Mouse (Mus musculus): ENCODE measurements around the gene Ogfod3.

Gene Ogfod3

DNA sequence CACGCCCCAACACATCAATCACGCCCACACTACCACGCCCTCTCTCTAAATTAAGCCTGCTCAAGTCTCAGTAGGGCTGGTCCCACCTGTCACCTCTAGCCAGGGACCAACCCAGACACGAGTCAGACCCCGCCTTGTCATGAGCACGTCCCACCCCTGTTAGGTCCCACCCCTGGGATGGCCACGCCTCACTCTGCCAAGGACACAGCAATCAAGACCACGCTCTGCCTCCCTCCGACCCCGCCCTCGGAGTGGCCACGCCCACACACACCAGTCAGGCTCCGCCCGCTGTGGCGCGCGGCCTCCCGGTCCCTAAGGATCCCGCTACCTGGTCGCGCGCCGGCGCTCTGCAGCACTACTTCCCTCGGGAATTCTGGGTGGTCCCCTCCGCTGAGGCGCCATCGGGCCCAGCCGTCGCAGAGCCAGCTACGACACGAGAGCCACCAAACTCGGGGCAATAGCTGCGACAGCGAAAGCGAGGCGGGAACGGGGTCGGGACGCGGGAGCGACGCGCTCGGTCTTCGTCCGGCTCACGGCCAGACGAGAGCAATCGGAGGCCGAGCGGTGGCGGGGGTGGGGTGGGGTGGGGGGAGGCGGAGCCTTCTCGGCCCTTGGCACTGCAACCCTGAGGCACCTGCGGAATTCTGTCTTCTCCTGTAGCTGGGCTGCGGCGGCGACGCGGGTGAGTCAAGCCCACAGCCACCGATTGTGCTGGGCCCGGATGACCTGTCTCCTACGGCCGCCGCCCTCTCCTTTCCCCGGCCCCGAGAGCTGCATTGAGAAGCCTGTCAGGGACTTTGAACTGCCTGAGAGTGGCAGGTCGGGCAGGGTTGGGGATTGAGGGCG is at the start of gene Ogfod3, which contains the start of gene Hexdc:
Gene Ogfod3, minus strand, starts transcription at position 551 of the 846 bp plus-strand sequence.
Gene Hexdc, plus strand, starts transcription at position 273 of the 846 bp plus-strand sequence.
- peak; percentile 92 for DNase-seq (ENCODE audit: low read depth, low spot score)

DNA sequence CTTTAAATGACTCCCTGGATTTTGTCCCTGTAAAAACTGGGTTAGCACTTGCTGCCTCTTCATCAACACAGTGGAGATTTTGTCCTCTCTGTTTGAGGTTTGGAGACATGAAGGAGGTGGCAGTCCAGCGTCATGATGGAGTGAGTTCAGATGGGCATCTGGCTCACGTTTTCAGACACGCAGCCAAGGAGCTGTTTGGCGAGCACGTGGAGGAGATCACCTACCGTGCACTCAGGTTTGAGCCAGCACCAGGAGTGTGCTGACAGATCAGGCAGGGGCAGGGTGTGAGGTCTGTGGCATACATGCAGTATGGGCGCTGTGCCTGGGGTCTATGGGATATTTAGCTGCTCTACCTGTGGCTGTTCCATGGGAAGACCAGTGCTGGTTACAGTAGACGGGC is 45.7 kb upstream of the Ogfod3 start:
- DNase-seq (ENCODE audit: low read depth, low spot score), result no peak

DNA sequence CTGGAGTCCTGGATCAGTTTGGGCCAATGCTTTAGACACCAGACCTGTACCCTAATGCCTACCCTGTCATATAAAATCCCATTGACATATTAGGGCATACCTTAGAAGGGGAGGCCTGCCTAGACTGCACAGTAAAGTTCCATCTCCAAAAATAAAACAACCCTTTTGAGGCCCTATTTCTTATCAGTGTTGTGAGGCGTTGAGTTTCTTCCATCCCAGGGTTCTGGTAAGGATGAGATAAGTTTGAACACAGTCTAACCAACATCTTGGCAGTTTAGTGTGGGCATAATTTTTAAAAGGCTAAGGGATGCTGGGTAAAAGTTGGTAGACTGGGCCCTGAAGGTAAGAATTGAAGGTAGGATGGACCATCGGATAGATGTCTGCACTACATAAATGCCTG is 35.2 kb upstream of the Ogfod3 start:
- DNase-seq (ENCODE audit: low read depth, low spot score), result no peak

DNA sequence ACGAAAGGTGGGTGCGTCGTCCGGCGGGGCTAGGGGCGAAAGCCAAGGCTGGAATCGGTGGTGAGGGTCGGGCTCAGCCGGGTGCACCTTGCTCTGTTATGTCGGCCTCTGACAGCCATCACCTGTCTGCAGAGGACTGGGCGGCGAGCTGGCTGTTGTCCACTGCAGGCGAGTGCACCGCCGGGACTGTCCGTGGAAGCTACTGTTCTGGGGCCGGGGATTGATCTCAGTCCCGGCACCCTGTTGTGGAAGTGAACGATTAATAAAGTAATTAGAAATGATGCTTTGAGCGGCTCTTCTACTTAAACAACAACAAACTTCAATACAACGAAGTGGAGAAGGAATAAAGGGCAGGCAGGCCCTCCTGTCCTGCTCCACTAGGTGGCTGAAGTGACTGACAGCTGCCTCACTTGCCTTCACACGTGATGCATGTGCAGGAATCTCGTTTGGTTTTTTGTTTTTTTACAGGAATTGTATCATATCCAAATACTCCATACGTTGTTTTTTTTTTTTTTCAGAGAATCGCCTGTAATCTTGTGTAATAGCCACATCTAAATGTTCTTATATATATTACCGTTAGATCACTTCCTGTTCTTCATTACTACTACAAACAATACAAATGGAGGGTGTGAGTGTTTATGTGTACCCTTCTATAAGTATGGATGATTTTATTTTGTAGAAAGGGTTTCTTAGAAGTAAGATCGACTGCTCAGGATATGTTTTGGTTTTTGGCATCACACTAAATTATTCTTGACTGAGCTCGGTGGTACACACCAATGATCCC is 33.0 kb upstream of the Ogfod3 start:
- DNase-seq (ENCODE audit: low read depth, low spot score), result peak; percentile 18

DNA sequence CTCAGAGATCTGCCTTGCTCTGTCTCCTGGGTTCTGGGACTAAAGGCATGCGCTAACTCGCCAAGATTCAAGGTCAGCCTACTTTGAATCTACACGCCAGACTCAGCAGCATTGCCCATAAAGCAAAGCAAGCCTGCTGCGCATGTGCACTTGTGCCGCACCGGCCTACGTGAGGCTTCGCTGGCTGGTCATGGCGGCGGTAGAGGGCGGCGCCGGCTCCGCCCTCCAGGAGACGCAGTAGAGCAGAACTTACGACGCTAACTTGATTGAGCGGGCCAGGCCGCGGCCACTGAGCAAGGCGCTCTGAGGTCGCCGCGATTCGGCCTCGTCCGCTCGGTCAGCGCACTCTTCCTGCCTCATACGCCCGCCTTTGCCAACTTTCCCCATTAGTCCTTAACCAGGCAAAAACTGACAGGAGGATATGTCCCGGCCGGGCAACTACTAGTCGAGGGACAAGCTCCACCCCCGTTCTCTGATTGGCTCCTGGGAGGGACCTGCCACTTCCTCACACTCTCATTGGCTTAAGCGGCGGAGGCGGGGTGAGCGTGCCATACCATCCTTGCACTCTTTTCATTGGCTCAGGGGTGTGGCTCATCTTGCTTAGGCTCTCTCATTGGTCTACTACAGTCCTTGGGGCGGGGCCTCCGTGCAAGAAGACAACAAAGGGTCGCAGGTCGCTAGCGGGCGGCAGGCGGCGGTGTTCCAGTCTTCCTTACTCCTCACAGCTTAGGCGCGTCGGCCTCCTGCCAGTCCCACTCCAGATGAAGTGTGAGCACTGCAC is 32.2 kb upstream of the Ogfod3 start, which contains the start of gene Narf:
Gene Narf, plus strand, starts transcription at position 690 of the 781 bp plus-strand sequence.
- DNase-seq (ENCODE audit: low read depth, low spot score), result peak; percentile 100

DNA sequence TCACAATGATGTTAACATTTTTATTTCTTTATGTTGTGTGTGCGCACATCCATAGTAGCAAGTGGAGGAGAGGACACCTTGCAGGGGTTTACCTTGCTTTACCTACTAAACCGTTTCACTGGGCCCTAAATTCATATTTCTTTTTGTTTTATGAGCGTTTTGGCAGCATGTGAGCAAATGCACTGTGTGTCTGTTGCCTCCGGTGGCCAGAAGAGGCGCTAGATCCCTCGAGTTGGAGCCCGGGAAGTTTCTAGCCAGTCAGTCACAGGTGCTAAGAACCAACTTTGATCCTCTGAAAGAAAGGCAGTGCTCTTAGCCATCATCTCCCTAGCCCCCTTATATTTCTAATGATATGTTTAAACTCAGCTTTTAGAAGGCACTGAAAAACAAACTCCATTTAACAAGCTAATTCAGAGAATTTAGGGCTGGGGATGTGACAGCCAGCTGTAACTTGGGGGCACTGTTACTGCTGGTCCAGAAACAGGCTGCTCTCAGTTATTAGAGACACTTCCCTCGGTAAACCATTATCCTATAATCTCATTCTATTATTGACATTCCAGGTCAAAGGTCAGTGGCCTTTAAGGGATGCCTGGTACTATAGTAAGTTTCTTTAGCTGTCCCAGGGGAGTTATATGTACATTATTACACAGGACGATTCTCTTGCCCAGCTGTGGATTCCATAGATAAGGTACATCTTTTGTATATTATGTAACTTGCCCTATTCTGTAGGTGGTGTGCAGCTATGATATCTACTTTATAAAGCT is 31.1 kb upstream of the Ogfod3 start:
- no peak for DNase-seq (ENCODE audit: low read depth, low spot score)

DNA sequence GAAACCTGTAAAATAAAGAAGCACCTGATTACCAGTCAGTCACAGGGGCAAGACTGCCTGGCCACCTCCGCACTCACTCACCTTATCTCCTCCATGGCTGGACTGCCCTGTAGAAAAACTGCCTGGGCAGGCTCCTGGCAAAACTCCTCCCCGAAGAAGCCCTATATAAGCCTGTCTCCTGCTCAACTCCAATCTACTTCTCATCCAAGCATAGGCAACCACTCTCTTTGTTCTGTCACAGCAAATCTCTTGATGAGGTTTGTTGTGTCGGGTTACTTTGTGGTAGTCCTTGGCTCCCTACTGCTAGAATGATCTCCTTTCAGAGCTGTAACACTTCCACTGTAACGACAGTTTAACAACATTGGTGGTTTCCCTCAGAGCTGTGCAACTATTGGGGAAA is 28.2 kb upstream of the Ogfod3 start:
- no peak for DNase-seq (ENCODE audit: low read depth, low spot score)

DNA sequence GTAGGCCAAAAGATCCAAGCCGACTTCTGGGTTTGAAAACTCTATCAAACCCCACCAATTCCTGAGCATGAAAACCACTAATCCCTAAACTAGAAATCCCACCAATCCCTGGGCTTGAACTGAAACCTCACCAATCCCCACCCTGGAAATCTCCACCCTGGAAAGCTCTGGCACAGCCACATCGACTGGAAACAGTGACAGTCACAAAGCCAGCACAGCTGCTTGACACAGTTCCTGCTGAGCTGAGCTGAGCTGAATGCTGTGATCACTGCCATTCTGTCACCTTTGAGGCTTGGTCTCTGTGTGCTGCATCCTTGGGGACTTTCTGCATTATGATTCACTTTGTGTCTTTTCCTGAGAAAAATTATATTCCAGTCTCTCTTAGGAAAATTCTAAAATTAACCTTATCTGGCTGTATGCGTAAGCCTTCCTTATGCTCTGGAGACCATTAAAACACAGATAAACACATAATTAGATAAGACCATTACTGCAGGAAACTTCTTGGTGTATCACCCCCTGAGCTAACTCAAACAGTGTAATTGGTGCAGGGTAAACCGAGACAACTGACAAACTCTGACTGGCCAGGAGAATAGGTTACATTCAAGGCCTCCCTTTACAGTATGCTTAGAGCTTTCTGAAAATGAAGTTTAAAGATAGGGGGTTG is 27.2 kb upstream of the Ogfod3 start:
- DNase-seq (ENCODE audit: low read depth, low spot score), result no peak

DNA sequence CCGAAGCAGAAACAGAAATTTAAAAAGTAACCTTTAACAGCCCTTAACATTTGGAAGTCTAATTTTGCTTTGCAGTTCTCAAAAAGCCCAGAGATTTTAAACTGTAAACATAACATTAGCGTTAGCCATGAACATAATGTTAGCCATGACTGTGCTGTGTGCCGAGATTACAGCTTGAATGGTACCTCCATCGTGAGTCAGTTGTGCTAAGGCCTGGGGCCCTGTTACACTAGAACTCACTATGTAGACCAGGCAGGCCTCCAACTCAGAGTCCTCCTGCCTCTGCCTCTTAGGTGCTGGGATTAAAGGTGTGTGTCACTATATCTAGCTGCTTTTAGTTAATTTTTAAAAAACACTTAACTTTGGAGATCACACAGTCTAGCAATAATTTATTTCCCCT is 26.7 kb upstream of the Ogfod3 start:
- DNase-seq (ENCODE audit: low read depth, low spot score), result no peak

DNA sequence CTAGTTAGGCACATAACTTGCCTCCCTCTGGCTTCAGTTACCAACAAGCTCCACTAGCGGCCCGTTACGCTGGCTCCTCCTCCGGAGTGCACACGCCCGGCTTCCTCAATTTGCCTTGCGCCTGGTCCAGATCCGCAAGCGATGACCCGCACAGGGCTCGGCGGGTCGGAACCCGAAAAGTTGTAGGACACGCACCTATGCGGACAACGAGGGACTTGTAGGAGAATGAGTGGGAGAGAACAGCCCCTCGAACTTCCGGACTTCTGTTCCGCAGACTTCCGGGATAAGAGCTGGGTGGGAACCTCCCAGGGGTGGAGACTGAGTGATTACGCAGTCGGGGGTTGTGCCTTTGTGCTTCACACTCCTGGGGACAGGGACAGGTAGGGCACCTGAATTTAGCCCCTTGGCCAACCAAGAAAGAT is 24.5 kb upstream of the Ogfod3 start, which contains the start of gene Cybc1:
Gene Cybc1, minus strand, starts transcription at position 305 of the 422 bp plus-strand sequence.
- DNase-seq (ENCODE audit: low read depth, low spot score), result peak; percentile 64

DNA sequence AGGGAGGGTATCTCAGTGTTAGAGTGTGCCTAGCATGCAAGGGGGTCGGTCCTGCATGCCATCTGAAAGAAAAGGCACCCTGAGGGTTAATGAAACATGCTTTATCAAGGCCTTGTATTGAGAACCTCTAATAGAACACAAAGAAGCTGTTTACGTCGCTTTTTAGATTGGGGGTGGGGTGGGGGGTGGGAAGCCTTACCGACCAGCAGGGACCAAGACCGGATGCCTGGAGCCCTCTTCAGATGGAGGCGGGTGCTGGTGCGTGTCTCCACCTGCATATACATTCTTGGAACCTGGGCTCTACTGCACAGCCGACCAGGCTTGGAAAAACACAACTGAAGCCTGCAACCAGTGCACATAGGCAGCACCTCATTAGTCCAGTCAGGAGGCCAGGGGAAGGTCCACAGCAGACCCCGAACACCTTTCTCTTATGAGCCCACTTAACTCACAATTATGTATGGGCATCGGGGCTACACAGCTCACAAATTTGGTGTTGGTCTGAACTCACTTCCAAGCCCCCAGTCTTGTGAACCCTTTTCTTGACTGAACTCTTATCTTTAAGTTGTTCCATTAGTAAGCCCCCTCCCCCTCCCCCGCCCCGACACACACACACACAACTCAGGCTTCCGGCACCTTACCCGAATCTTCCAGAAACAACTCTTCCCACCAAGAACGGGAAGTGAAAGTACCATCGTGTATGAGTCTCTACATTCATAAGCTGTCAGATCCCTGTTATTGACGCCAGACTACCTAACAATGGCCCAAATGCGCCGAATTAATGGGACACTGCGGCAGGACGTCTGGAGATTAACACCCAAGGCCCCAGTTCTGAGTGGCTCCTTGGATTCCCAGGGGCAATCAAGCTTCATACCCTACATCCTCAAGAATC is 23.9 kb upstream of the Ogfod3 start:
- DNase-seq (ENCODE audit: low read depth, low spot score), result no peak

DNA sequence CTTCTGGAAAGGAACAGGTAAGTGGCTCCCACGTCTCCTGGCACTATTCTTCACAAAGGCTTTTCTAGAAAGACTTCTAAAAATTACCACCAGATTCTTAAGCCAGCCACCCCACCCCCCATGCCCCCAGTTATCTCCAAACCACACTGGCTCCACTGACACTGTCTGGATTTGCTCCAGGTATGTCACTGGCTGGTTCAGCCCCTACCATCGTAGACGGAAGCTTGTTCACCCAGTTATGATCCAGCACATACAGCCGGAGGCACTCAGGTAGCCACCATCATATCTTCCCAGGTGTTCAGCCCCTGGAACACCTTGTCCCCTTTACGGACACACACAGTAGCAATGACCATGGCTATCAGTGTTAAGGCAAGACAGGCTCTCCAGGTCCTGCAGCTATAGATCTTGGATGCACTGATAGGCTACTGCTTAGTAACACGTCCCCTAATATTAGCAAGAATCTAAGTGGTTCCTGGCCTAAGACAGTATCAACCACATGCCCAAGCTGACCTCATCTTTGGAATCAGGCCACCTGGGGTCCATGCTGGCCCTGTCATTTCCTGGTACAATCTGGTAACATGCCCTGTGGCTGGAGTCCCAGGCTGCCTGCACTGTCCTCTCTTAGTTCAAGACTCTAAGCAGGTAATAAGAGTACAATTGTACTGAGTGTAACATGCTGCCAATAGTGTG is 17.0 kb upstream of the Ogfod3 start:
- DNase-seq (ENCODE audit: low read depth, low spot score), result no peak

DNA sequence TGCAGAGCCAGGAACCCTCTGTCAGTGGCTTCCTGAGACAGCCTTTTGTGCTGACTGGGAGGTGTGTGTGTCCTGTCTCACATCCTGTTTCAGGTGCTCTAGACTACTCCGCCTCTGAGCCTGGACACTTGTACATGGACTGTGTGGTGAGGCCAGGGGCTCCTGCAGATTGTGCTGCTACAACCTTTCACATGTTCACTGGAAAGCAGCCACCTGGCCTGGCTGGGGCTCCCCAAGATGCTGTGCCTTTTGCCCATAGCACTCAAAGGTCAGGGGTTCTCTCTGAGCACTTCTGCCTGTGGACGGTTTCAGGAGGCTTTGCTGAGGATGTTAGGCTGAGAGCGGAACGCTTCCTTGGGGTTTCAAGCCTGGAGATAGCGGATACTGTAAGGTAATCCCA is 16.3 kb upstream of the Ogfod3 start:
- no peak for DNase-seq (ENCODE audit: low read depth, low spot score)

DNA sequence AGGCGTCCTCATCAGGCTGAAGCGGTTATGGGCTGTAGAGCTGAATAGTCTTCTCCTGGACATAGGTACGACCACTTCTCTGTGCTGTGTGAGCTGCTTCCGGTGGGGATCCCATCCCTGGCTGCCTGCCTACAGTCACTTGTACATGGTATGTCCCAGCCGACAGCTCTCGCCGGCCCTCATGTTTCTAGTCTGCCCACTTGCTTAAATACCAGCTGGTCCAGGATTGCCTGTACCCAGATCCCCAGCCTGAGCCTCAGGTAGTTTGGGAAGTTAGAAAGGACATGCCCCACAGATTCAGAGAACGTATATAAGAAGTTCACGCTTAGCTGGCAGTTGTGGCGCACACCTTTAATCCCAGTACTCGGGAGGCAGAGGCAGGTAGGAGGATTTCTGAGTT is 15.3 kb upstream of the Ogfod3 start:
- DNase-seq (ENCODE audit: low read depth, low spot score), result no peak

DNA sequence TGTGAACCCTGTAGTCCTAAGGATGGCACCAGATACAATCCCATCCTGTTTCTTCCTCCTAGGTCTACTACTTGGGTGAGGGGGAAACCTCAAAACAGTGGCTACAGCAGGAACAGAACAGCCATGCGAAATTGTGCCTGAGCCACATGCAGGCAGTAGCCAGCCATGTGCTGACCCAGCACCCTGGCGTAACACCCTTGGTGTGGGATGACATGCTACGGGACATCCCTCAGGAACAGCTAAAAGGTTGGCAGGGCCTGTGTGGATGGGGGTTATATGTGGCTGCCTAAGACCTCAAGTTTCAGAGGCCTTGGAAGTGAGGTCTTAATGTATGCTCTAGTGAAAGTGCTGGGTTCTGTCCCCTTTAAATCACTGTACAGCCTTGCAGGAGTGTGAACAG is 12.3 kb upstream of the Ogfod3 start:
- no peak for DNase-seq (ENCODE audit: low read depth, low spot score)

DNA sequence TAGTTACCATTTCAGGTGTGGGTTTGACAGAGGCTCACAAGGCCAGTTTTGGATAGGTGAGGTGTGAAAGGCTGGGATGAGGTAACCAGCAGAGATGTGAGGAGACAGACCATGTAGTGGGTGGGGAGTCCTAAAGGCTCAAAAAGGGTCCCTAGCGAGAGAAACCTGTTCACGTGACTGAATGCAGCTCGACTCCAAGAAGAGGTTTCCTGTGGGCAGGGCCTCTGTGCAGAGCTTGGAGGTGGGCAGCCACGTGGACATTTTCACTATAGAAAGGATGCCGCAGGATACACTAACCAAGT is 701 bp downstream of the Ogfod3 start:
- no peak for DNase-seq (ENCODE audit: low read depth, low spot score)

DNA sequence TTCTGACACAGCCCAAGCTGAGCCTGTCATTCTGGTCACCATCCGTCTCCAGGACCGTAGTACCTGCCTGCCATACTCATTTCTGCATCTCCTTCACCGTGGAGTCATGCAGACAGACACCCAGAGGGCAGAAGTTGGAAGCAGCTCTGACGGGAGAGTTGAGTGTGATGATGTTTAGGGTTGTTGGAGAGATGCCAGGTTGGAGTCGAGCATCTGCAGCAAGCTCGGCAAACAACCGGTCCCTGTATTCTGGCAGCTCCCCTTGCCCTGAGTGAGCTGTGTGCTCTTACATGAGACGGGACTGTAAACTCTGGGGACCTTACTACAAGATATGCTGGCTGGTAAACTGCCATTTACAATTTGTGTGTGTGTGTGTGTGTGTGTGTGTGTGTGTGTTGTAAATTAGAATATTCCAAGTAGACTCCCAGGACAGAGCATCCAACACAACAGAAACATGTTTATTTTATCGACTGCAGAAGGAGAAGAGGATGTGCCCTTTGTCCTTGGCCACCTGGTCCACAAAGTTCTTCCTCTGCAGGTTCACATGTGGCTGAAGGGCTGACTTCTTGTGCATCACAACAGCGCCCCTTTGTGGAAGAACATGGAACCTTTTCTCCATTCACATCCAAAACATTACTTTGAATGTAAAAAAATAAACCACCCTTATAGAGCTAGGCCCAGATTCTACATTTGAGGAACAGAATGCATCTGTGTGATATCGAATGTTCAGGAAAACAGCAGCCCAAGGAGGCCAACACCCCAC is 2.9 kb downstream of the Ogfod3 start:
- no peak for DNase-seq (ENCODE audit: low read depth, low spot score)

DNA sequence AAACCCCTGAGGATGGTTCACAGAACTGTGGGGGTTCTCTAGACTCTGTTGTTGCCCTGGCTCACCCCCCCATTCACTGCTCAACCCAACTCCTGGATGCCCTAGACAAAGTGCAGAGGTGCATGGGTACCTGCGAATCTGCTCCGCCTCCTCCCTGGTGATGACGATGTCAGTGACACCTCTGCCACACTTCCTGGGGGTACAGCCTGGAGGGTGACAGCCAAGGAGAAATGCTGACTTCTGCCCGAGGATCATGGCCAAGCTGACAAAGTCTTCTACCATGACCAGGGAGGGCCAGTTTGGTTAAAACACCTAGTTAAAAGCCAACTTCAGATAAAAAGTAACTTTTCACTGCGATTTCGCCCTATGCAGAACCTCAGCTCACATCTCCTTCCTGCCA is 3.7 kb downstream of the Ogfod3 start:
- DNase-seq (ENCODE audit: low read depth, low spot score), result no peak

Data from brain, embryonic 18.5 days (tissue).